Mouse (Mus musculus) forebrain, embryonic 15.5 days (tissue): ENCODE measurements at regions not wholly inside any gene's neighbourhood (a gene's known extent, or its start where the extent isn't known, plus 50 kb on each side); places are given as distances from the start of the nearest gene placed in this dataset.

Experiments
- ATAC-seq: fragments of 200-750 bp; cut with Nextera tagmentation; replicated peaks from 2 replicates; pipeline ENCODE4 v1.8.0; 2017; ENCODE audit warnings: mild to moderate bottlenecking, moderate TSS enrichment, moderate library complexity
- H3K27ac ChIP-seq: fragments of 300-500 bp; sonication (generic); replicated peaks from 2 replicates; pipeline ENCODE4 v1.5.1; 2015; ENCODE audit warnings: mild to moderate bottlenecking, inconsistent platforms
- H3K27me3 ChIP-seq: fragments of 300-500 bp; sonication (generic); 2 replicates; pipeline ENCODE4 v1.6.1; 2015; ENCODE audit warnings: inconsistent platforms
- H3K36me3 ChIP-seq: fragments of 300-500 bp; sonication (generic); 2 replicates; pipeline ENCODE4 v1.6.1; 2015; ENCODE audit warnings: mild to moderate bottlenecking, inconsistent platforms
- H3K4me1 ChIP-seq: fragments of 300-500 bp; sonication (generic); 2 replicates; pipeline ENCODE4 v1.6.1; 2015; ENCODE audit warnings: inconsistent platforms
- H3K4me2 ChIP-seq: fragments of 300-500 bp; sonication (generic); replicated peaks from 2 replicates; pipeline ENCODE4 v1.6.1; 2015; ENCODE audit warnings: mild to moderate bottlenecking, inconsistent platforms
- H3K4me3 ChIP-seq: fragments of 300-500 bp; sonication (generic); 2 replicates; pipeline ENCODE4 v1.5.1; 2015; ENCODE audit warnings: mild to moderate bottlenecking, inconsistent platforms
- H3K9ac ChIP-seq: fragments of 300-500 bp; sonication (generic); replicated peaks from 2 replicates; pipeline ENCODE4 v1.6.1; 2015; ENCODE audit warnings: mild to moderate bottlenecking, inconsistent platforms
- H3K9me3 ChIP-seq: fragments of 300-500 bp; sonication (generic); 2 replicates; pipeline ENCODE4 v1.6.1; 2016; ENCODE audit warnings: inconsistent platforms
- WGBS: fragments of 180-500 bp; shearing (Covaris S2); methylation state at CpG from one replicate; pipeline ENCODE4 v1.1.7; 2015; ENCODE audit warnings: mixed read lengths; 5-methylcytosine and 5-hydroxymethylcytosine counted together

DNA sequence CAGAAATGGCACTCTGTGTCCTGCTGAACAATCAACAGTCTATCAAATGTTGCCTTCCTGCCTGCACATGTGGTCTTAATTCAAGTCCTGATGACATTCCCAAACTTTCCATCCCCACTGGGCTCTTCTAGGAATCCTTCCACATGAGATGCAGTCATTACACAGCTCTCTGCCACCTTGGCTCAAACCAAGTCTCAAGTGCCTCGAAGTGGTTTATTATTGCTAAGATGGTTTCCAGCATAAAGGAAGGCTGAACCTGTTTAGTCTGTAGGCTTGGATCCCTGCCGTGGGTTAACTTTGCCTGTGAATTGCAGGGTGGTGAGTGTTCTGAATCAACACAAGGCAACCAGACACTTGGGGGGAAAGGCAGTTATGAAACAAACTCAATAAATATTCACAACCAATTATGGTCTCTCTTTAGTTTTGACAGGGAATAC is 293.4 kb upstream of the Acvr2a start:
- H3K27ac ChIP-seq = no peak overlapping the region
- no peaks in the 10 kb centered on the region for H3K27me3 ChIP-seq
- no peaks in the 10 kb centered on the region for H3K4me1 ChIP-seq
- no peak for ATAC-seq
- H3K9me3 ChIP-seq = no peaks in the 10 kb centered on the region
- no peak overlapping the region for H3K9ac ChIP-seq
- H3K4me2 ChIP-seq = no peak overlapping the region
- no peaks in the 10 kb centered on the region for H3K36me3 ChIP-seq
- no peak overlapping the region for H3K4me3 ChIP-seq
- 68% methylated on average over 2 of the region's 2 CpGs for WGBS

DNA sequence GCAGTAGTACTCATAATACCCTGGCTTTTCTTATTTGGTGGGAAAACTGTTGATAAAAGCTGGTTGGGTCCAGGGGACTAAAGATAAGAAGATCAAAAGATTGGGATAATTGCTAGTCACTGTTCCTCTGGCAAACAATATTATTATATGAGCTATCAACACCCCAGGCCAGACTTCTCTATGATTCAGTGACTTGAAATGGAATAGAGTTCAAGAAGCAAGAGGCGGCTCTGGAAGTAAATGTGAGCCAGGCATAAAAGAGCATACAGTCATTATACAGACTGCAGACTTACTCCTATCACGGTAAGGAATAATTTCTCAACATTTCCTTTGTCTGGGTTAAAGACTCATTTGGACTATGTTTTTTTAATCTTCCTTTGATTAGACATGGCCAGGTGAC is 278.5 kb upstream of the Acvr2a start:
- no peak for ATAC-seq

DNA sequence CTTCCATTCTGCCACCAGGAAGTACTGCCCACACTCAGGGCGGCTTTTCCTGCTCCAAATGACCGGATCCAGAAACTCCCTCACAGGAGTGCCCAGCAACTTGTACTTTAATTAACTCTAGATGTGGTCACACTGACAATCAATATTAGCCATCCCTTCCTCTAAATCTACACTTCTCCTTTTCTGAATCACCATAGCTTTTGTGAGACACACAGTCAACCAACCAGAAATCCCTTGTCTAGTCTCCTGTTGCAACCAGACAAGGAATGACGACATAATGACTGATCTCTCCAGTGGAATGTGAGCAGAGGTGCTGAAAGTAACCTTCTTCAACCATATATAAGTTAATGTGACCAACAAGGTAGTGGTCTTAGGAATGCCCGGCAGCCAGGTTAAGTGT is 277.0 kb upstream of the Acvr2a start:
- Histone ChIP-seq H3K4me1 (peaks cover 18% of the 10 kb centered on the region), H3K9me3 (no peaks in the 10 kb centered on the region), H3K36me3 (no peaks in the 10 kb centered on the region), H3K27me3 (no peaks in the 10 kb centered on the region), H3K27ac (no peak overlapping the region), H3K4me2 (no peak overlapping the region), H3K4me3 (no peak overlapping the region), H3K9ac (no peak overlapping the region)
- no peak for ATAC-seq
- 89% methylated on average over 4 of the region's 4 CpGs for WGBS

More for the DNA sequence above, 278.5 kb upstream of the Acvr2a start:
- WGBS = 69% methylated on average over 2 of the region's 2 CpGs
- Histone ChIP-seq H3K4me2 (no peak overlapping the region), H3K27me3 (no peaks in the 10 kb centered on the region), H3K9ac (no peak overlapping the region), H3K36me3 (no peaks in the 10 kb centered on the region), H3K27ac (no peak overlapping the region), H3K4me1 (peaks cover 18% of the 10 kb centered on the region), H3K9me3 (no peaks in the 10 kb centered on the region), H3K4me3 (no peak overlapping the region)

GRCm38 (mm10) chr2:48538668-48539341 is 275.1 kb upstream of the Acvr2a start:
- H3K4me3 ChIP-seq = peak overlapping the region; percentile 31
- 3% methylated on average over 13 of the region's 13 CpGs for WGBS
- no peaks in the 10 kb centered on the region for H3K9me3 ChIP-seq
- H3K27me3 ChIP-seq = no peaks in the 10 kb centered on the region
- H3K4me1 ChIP-seq = peaks cover 18% of the 10 kb centered on the region
- ATAC-seq = peak; percentile 95
- peak overlapping the region; percentile 41 for H3K9ac ChIP-seq
- no peaks in the 10 kb centered on the region for H3K36me3 ChIP-seq
- H3K4me2 ChIP-seq = peak overlapping the region; percentile 49
- peak overlapping the region; percentile 86 for H3K27ac ChIP-seq

- Histone ChIP-seq H3K4me2 (peak overlapping the region; percentile 49), H3K9ac (no peak overlapping the region), H3K27me3 (no peaks in the 10 kb centered on the region), H3K4me3 (no peak overlapping the region), H3K27ac (peak overlapping the region; percentile 86), H3K9me3 (no peaks in the 10 kb centered on the region), H3K4me1 (peaks cover 18% of the 10 kb centered on the region), H3K36me3 (no peaks in the 10 kb centered on the region)
- ATAC-seq = peak; percentile 18; the same call in 1 of the 2 replicates
- 55% methylated on average over 4 of the region's 4 CpGs for WGBS
Measured at GRCm38 (mm10) chr2:48539465-48540055, 274.3 kb upstream of the Acvr2a start.

GRCm38 (mm10) chr2:48544377-48544776 is 269.5 kb upstream of the Acvr2a start:
- peaks cover 7% of the 10 kb centered on the region; the same call in 1 of the 2 replicates for H3K4me1 ChIP-seq
- no peak for ATAC-seq
- no peak overlapping the region for H3K27ac ChIP-seq
- WGBS = 88% methylated on average over 4 of the region's 4 CpGs
- H3K36me3 ChIP-seq = no peaks in the 10 kb centered on the region
- no peak overlapping the region for H3K9ac ChIP-seq
- no peaks in the 10 kb centered on the region for H3K27me3 ChIP-seq
- no peaks in the 10 kb centered on the region for H3K9me3 ChIP-seq
- H3K4me3 ChIP-seq = no peak overlapping the region
- H3K4me2 ChIP-seq = no peak overlapping the region

GRCm38 (mm10) chr2:48545072-48545471 is 268.8 kb upstream of the Acvr2a start:
- no peak overlapping the region for H3K4me3 ChIP-seq
- 43% methylated on average over 4 of the region's 4 CpGs for WGBS
- no peak overlapping the region for H3K9ac ChIP-seq
- H3K4me2 ChIP-seq = no peak overlapping the region
- H3K27ac ChIP-seq = no peak overlapping the region
- no peaks in the 10 kb centered on the region for H3K36me3 ChIP-seq
- no peaks in the 10 kb centered on the region for H3K27me3 ChIP-seq
- no peaks in the 10 kb centered on the region for H3K9me3 ChIP-seq
- no peaks in the 10 kb centered on the region for H3K4me1 ChIP-seq
- ATAC-seq = peak; percentile 57; the same call in 1 of the 2 replicates

GRCm38 (mm10) chr2:48545679-48546078 is 268.2 kb upstream of the Acvr2a start:
- no peaks in the 10 kb centered on the region for H3K9me3 ChIP-seq
- ATAC-seq = no peak
- H3K27me3 ChIP-seq = no peaks in the 10 kb centered on the region
- no peak overlapping the region for H3K4me3 ChIP-seq
- H3K4me1 ChIP-seq = no peaks in the 10 kb centered on the region
- 51% methylated on average over 4 of the region's 4 CpGs for WGBS
- no peaks in the 10 kb centered on the region for H3K36me3 ChIP-seq
- H3K9ac ChIP-seq = no peak overlapping the region
- no peak overlapping the region for H3K4me2 ChIP-seq
- no peak overlapping the region for H3K27ac ChIP-seq

- H3K4me2 ChIP-seq = no peak overlapping the region
- H3K27ac ChIP-seq = no peak overlapping the region
- H3K27me3 ChIP-seq = no peaks in the 10 kb centered on the region
- no peaks in the 10 kb centered on the region for H3K9me3 ChIP-seq
- no peak overlapping the region for H3K9ac ChIP-seq
- 90% methylated on average over 4 of the region's 4 CpGs for WGBS
- no peaks in the 10 kb centered on the region for H3K4me1 ChIP-seq
- no peaks in the 10 kb centered on the region for H3K36me3 ChIP-seq
- no peak for ATAC-seq
- H3K4me3 ChIP-seq = no peak overlapping the region
Measured at GRCm38 (mm10) chr2:48546194-48546593, 267.7 kb upstream of the Acvr2a start.

DNA sequence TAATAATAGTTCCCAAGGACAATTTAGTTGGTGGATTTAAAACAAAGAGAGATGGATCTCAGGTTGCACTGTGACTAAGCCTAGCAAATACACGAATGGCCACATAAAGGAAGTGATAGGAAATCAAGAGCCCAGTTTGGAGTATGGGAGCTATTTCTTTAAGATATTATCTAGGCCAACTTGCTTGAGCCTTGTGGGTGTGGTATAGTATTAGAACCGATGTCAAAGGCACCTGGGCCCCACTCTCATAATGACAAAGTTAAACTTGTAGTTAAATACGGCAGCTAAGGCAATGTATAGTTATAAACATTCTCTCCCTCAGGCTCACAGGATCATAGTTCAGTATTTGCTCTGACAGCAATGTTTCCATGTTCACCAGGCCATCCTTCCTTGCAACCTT is 257.3 kb upstream of the Acvr2a start:
- Histone ChIP-seq H3K27me3 (no peaks in the 10 kb centered on the region), H3K27ac (no peak overlapping the region), H3K4me3 (no peak overlapping the region), H3K9me3 (no peaks in the 10 kb centered on the region), H3K36me3 (no peaks in the 10 kb centered on the region), H3K9ac (no peak overlapping the region), H3K4me1 (no peaks in the 10 kb centered on the region), H3K4me2 (no peak overlapping the region)
- ATAC-seq = no peak
- 80% methylated on average over 3 of the region's 3 CpGs for WGBS

DNA sequence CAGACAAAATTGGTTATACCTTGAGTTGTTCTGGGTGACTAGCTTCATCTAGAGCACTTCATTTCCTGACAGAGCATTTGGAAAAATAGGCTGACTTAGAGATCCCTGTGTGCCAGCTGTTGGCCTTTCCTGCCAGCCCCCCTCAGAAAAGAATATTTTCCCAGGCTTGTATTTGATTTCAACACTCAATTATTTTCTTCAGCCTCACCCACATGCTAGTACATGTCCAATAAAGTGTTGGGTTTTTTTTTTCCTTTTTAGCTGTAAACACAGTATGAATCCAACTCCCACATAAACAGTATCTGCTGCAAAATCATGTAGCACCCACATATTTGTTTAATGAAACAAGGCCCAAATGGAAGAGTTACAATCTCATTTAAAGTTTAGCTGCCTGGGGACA is 256.8 kb upstream of the Acvr2a start:
- Histone ChIP-seq H3K4me2 (no peak overlapping the region), H3K9ac (no peak overlapping the region), H3K4me3 (no peak overlapping the region), H3K36me3 (no peaks in the 10 kb centered on the region), H3K27me3 (no peaks in the 10 kb centered on the region), H3K27ac (no peak overlapping the region), H3K9me3 (no peaks in the 10 kb centered on the region), H3K4me1 (no peaks in the 10 kb centered on the region)
- ATAC-seq = no peak

GRCm38 (mm10) chr2:48558641-48559040 is 255.3 kb upstream of the Acvr2a start:
- H3K9me3 ChIP-seq = no peaks in the 10 kb centered on the region
- no peak overlapping the region for H3K4me3 ChIP-seq
- WGBS = 94% methylated on average over 3 of the region's 3 CpGs
- no peak for ATAC-seq
- H3K27ac ChIP-seq = no peak overlapping the region
- H3K36me3 ChIP-seq = no peaks in the 10 kb centered on the region
- no peaks in the 10 kb centered on the region for H3K27me3 ChIP-seq
- H3K4me2 ChIP-seq = no peak overlapping the region
- no peaks in the 10 kb centered on the region for H3K4me1 ChIP-seq
- no peak overlapping the region for H3K9ac ChIP-seq

DNA sequence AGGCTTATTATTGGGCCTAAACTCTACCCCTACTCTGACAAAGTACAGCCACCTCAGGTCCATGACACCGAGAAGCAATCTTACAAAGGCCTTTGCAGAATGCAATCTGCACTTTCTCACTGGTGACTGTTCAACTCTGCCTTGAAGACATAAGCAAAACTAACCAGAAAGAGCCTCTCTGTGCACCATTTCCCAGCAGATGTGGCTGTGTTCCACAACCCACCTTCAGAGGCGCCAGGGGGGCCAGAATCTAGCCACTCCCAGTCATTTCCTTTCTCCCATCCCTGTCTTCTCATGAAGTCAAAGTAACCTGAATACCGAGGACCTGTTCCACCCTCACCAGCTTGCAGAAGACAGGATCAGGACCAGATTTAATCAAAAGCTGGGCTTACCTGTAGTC is 250.3 kb upstream of the Acvr2a start:
- Histone ChIP-seq H3K27ac (no peak overlapping the region), H3K36me3 (no peaks in the 10 kb centered on the region), H3K4me2 (no peak overlapping the region), H3K9ac (no peak overlapping the region), H3K9me3 (no peaks in the 10 kb centered on the region), H3K27me3 (no peaks in the 10 kb centered on the region), H3K4me1 (0 out of 2 replicates have a peak, but pooled peaks cover 7% of the 10 kb centered on the region), H3K4me3 (no peak overlapping the region)
- 79% methylated on average over 3 of the region's 3 CpGs for WGBS
- ATAC-seq = no peak
